Mouse (Mus musculus): Measurements from ENCODE around the gene Gjc2. TPM values are rescaled to one million over a fixed set of nuclear protein-coding genes. Genes with fewer than 3 reads are reported as not detected.

Gene Gjc2
- polyA plus RNA-seq, 1 experiment = 0.04 TPM

DNA sequence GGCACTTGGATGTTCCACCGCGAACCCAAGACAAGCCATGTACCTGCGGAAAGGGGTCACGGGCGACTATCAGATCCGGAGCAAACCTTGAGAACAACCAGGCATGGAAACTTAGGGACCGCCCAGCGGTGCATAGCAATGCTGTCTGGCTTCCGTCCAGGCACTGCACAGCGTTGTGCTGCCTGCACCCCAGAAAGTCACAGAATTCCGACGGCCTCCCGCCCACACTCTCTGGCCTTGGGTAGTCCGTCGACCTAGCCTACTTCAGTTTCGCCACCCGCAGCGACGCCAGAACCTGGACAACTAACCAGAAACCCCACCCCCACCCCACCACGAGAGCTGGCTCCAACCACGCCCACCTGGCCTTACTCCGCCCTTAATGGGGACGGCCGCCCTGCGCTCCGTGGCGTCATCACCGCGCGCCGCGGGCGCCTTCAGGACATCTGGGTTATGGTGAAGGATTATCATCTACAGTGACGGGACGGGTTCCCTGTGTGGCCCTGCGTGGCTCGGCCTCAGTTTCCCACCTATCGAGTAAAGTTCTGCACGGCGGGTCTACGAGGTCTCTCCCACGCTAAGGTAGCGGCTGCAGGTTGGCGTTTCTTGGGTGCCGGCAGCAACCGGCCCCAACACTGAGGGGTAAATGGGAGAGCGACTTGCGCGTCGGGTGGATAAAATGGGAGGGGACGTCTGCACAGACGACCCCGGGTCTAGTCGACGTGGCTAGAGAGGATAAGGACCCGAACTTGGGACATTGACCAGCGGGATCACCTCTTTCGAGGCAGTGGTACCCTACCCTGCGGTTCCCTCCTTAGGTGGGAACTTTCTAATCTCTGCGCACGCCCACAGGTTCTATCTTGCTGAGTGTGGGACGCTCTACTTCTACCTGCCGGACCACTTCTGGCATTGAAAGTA lies 19.3 kb upstream of the Gjc2 start, which contains the start of gene Mrpl55:
Gene Mrpl55, plus strand, starts transcription at position 406 of the 915 bp plus-strand sequence.
- H3K4me3 ChIP-seq = peak within 1 kb of the TSS; percentile 69
- H3K27me3 ChIP-seq (ENCODE audit: control insufficient read depth, insufficient read depth, insufficient read length) = no peaks in the 10 kb centered on the region
- H3K36me3 ChIP-seq (ENCODE audit: control insufficient read depth, insufficient read depth) = peaks cover 4% of the 10 kb centered on the region
- H3K79me2 ChIP-seq (ENCODE audit: control insufficient read depth, insufficient read depth) = peaks cover 5% of the 10 kb centered on the region
- peak in 1 of 3 experiments; percentile 5 for TF ChIP-seq MYOD1 (IDR thresholded peaks at IDR 0.05; ENCODE audit: control insufficient read depth in 1 of 3, insufficient read length in 2 of 3, low read depth in 2 of 3)
- TF ChIP-seq POLR2A (IDR thresholded peaks at IDR 0.05; ENCODE audit: insufficient read length, low read depth) = peak; percentile 63
- TF ChIP-seq POLR2AphosphoS2 (IDR thresholded peaks at IDR 0.05; ENCODE audit: insufficient read length, low read depth) = peak; percentile 64
- TF ChIP-seq MYOG (IDR thresholded peaks at IDR 0.05; ENCODE audit: control insufficient read depth in 1 of 3, insufficient read depth in 1 of 3, insufficient read length in 2 of 3, low read depth in 2 of 3) = no peak
- no peak within 1 kb of the TSS for H3ac ChIP-seq (ENCODE audit: control insufficient read depth, insufficient read length)
- H3K4me2 ChIP-seq (ENCODE audit: low read depth) = peak within 1 kb of the TSS; percentile 83

DNA sequence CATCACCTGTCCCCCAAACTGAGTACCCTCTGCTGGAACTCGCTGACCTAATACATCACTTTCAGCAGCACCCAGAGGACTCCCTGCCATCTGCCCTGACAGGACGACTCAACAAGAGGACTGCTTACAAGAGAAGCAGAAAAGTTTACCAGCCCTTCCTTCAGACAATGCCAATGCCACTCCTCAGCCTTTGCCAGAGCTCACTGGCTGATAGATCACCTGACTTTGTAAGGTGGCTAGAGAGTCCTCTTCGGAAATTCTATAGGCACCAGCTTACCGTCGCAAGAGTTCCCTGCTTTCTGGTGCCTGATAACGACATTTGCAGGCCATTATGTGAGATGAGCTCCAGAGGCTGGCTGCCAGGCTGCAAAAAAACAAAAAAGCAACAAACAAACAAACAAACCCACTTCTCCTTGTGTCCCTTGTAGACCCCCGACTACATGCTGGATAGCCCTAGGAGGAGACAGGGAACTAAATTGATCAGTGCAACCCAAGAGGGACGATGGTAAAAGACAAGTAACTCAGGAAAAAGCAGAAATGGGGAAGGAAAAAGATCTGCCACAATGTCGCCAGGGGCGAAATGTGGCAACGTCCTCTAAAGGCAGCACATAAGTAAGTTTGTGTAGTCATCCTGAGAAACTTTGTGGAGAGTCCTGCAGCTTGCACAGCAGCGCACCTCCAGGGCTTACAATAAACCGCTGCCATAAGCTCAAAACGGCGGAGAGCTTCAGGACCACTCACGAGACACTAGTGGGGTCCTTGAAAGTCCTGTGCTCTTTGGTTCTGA lies 18.4 kb upstream of the Gjc2 start:
- TF ChIP-seq TCF12 (IDR thresholded peaks at IDR 0.05; ENCODE audit: insufficient read depth, poor library complexity, severe bottlenecking) (no peak), POLR2A (IDR thresholded peaks at IDR 0.05; ENCODE audit: insufficient read length, low read depth) (no peak), E2F4 (IDR thresholded peaks at IDR 0.05; ENCODE audit: insufficient read depth) (no peak), MYOD1 (IDR thresholded peaks at IDR 0.05; ENCODE audit: control insufficient read depth in 1 of 3, insufficient read length in 2 of 3, low read depth in 2 of 3) (no peak), REST (IDR thresholded peaks at IDR 0.05; ENCODE audit: insufficient read depth, insufficient read length) (no peak), USF1 (IDR thresholded peaks at IDR 0.05; ENCODE audit: low read depth) (no peak), MYOG (IDR thresholded peaks at IDR 0.05; ENCODE audit: control insufficient read depth in 1 of 3, insufficient read depth in 1 of 3, insufficient read length in 2 of 3, low read depth in 2 of 3) (no peak), SRF (IDR thresholded peaks at IDR 0.05; ENCODE audit: control insufficient read depth, insufficient read length, low read depth) (no peak), CEBPB (IDR thresholded peaks at IDR 0.05; ENCODE audit: insufficient read depth, poor library complexity, severe bottlenecking) (no peak), POLR2AphosphoS2 (IDR thresholded peaks at IDR 0.05; ENCODE audit: insufficient read length, low read depth) (no peak), MAX (IDR thresholded peaks at IDR 0.05; ENCODE audit: low read depth) (no peak), TCF3 (IDR thresholded peaks at IDR 0.05; ENCODE audit: insufficient read length, low read depth) (no peak)
- Histone ChIP-seq H3K79me2 (ENCODE audit: control insufficient read depth, insufficient read depth) (peaks cover 5% of the 10 kb centered on the region), H3K27me3 (ENCODE audit: control insufficient read depth, insufficient read depth, insufficient read length) (no peaks in the 10 kb centered on the region), H3K4me2 (ENCODE audit: low read depth) (peak overlapping the region; percentile 83), H3K4me3 (peak overlapping the region; percentile 69), H3ac (ENCODE audit: control insufficient read depth, insufficient read length) (no peak overlapping the region), H3K36me3 (ENCODE audit: control insufficient read depth, insufficient read depth) (peaks cover 2% of the 10 kb centered on the region)

DNA sequence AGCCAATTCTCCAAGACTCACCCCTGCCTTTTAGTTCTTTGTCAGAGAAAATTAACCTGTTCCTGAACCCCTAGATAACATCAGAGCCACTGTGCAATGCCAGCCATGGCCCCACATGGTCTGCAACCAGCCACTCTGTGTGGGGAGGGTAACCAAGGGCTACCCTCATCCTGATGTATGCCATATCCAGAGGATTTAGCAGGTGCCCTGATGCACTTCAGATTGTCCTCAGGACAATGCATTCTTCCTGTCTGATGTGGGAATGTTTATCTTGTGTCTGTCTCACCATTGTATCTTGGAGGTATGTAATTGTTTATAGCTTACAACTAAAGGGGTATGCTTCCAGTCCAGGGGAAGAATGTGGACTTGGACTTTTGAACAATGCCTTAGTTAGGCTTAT lies 13.2 kb upstream of the Gjc2 start:
- Histone ChIP-seq H3K27me3 (ENCODE audit: control insufficient read depth, insufficient read depth, insufficient read length) (no peaks in the 10 kb centered on the region), H3ac (ENCODE audit: control insufficient read depth, insufficient read length) (no peak overlapping the region), H3K79me2 (ENCODE audit: control insufficient read depth, insufficient read depth) (no peaks in the 10 kb centered on the region), H3K4me2 (ENCODE audit: low read depth) (no peak overlapping the region), H3K4me3 (no peak overlapping the region), H3K36me3 (ENCODE audit: control insufficient read depth, insufficient read depth) (no peaks in the 10 kb centered on the region)
- TF ChIP-seq TCF12 (IDR thresholded peaks at IDR 0.05; ENCODE audit: insufficient read depth, poor library complexity, severe bottlenecking) = no peak
- TF ChIP-seq MAX (IDR thresholded peaks at IDR 0.05; ENCODE audit: low read depth) = no peak
- no peak for TF ChIP-seq POLR2A (IDR thresholded peaks at IDR 0.05; ENCODE audit: insufficient read length, low read depth)
- no peak for TF ChIP-seq MYOD1 (IDR thresholded peaks at IDR 0.05; ENCODE audit: control insufficient read depth in 1 of 3, insufficient read length in 2 of 3, low read depth in 2 of 3)
- TF ChIP-seq REST (IDR thresholded peaks at IDR 0.05; ENCODE audit: insufficient read depth, insufficient read length) = no peak
- no peak for TF ChIP-seq SRF (IDR thresholded peaks at IDR 0.05; ENCODE audit: control insufficient read depth, insufficient read length, low read depth)
- no peak for TF ChIP-seq POLR2AphosphoS2 (IDR thresholded peaks at IDR 0.05; ENCODE audit: insufficient read length, low read depth)
- TF ChIP-seq CEBPB (IDR thresholded peaks at IDR 0.05; ENCODE audit: insufficient read depth, poor library complexity, severe bottlenecking) = no peak
- no peak for TF ChIP-seq E2F4 (IDR thresholded peaks at IDR 0.05; ENCODE audit: insufficient read depth)
- TF ChIP-seq TCF3 (IDR thresholded peaks at IDR 0.05; ENCODE audit: insufficient read length, low read depth) = no peak
- TF ChIP-seq MYOG (IDR thresholded peaks at IDR 0.05; ENCODE audit: control insufficient read depth in 1 of 3, insufficient read depth in 1 of 3, insufficient read length in 2 of 3, low read depth in 2 of 3) = no peak
- TF ChIP-seq USF1 (IDR thresholded peaks at IDR 0.05; ENCODE audit: low read depth) = no peak

GRCm38 (mm10) chr11:59192059-59192386 lies 9.0 kb upstream of the Gjc2 start, which contains the start of gene Guk1:
Guk1 (minus strand) TSS chr11:59192212.
- Histone ChIP-seq H3K4me2 (ENCODE audit: low read depth) (peak within 1 kb of the TSS; percentile 92), H3K4me3 (peak within 1 kb of the TSS; percentile 58), H3ac (ENCODE audit: control insufficient read depth, insufficient read length) (peak within 1 kb of the TSS; percentile 56), H3K36me3 (ENCODE audit: control insufficient read depth, insufficient read depth) (no peaks in the 10 kb centered on the region), H3K79me2 (ENCODE audit: control insufficient read depth, insufficient read depth) (no peaks in the 10 kb centered on the region), H3K27me3 (ENCODE audit: control insufficient read depth, insufficient read depth, insufficient read length) (no peaks in the 10 kb centered on the region)
- no peak for TF ChIP-seq USF1 (IDR thresholded peaks at IDR 0.05; ENCODE audit: low read depth)
- no peak for TF ChIP-seq TCF12 (IDR thresholded peaks at IDR 0.05; ENCODE audit: insufficient read depth, poor library complexity, severe bottlenecking)
- TF ChIP-seq E2F4 (IDR thresholded peaks at IDR 0.05; ENCODE audit: insufficient read depth) = no peak
- TF ChIP-seq CEBPB (IDR thresholded peaks at IDR 0.05; ENCODE audit: insufficient read depth, poor library complexity, severe bottlenecking) = no peak
